Mouse (Mus musculus): ENCODE results near the gene Med18. TPM values are rescaled to one million over a fixed set of nuclear protein-coding genes. Genes with fewer than 3 reads are reported as not detected.

The Med18 gene
- polyA plus RNA-seq, 1 experiment = 19.3 TPM

- H3K27ac ChIP-seq (ENCODE audit: control insufficient read depth, insufficient read depth, low read depth, low read length, poor library complexity) = no peak overlapping the region
- 87% methylated on average over 3 of the region's 3 CpGs for WGBS
- TF ChIP-seq POLR2A (IDR thresholded peaks at IDR 0.05; ENCODE audit: borderline replicate concordance, control insufficient read depth, low read depth, low read length) = no peak
- no peak for TF ChIP-seq CTCF (IDR thresholded peaks at IDR 0.05; ENCODE audit: control insufficient read depth, insufficient read depth, low read length)
- H3K4me3 ChIP-seq (replicated peaks; ENCODE audit: control insufficient read depth, low read depth, low read length) = no peak overlapping the region
- no peaks in the 10 kb centered on the region for H3K4me1 ChIP-seq (ENCODE audit: control insufficient read depth, insufficient read depth, low read length)
These were observed 8.6 kb downstream of the Med18 start for GRCm38 (mm10) chr4:132455146-132455545.

- Histone ChIP-seq H3K27ac (ENCODE audit: control insufficient read depth, insufficient read depth, low read depth, low read length, poor library complexity) (no peak overlapping the region), H3K4me1 (ENCODE audit: control insufficient read depth, insufficient read depth, low read length) (no peaks in the 10 kb centered on the region), H3K4me3 (replicated peaks; ENCODE audit: control insufficient read depth, low read depth, low read length) (no peak overlapping the region)
- WGBS = 82% methylated on average over 6 of the region's 6 CpGs
- TF ChIP-seq CTCF (IDR thresholded peaks at IDR 0.05; ENCODE audit: control insufficient read depth, insufficient read depth, low read length) = no peak
- TF ChIP-seq POLR2A (IDR thresholded peaks at IDR 0.05; ENCODE audit: borderline replicate concordance, control insufficient read depth, low read depth, low read length) = no peak
These were observed 9.5 kb downstream of the Med18 start for GRCm38 (mm10) chr4:132454216-132454615.

GRCm38 (mm10) chr4:132449778-132450177 lies 13.9 kb downstream of the Med18 start:
- no peaks in the 10 kb centered on the region for H3K4me1 ChIP-seq (ENCODE audit: control insufficient read depth, insufficient read depth, low read length)
- 58% methylated on average over 3 of the region's 3 CpGs for WGBS
- no peak overlapping the region for H3K4me3 ChIP-seq (replicated peaks; ENCODE audit: control insufficient read depth, low read depth, low read length)
- no peak overlapping the region for H3K27ac ChIP-seq (ENCODE audit: control insufficient read depth, insufficient read depth, low read depth, low read length, poor library complexity)
- TF ChIP-seq POLR2A (IDR thresholded peaks at IDR 0.05; ENCODE audit: borderline replicate concordance, control insufficient read depth, low read depth, low read length) = no peak
- TF ChIP-seq CTCF (IDR thresholded peaks at IDR 0.05; ENCODE audit: control insufficient read depth, insufficient read depth, low read length) = no peak

GRCm38 (mm10) chr4:132446105-132446504 lies 17.6 kb downstream of the Med18 start:
- Histone ChIP-seq H3K27ac (ENCODE audit: control insufficient read depth, insufficient read depth, low read depth, low read length, poor library complexity) (no peak overlapping the region), H3K4me3 (replicated peaks; ENCODE audit: control insufficient read depth, low read depth, low read length) (no peak overlapping the region), H3K4me1 (ENCODE audit: control insufficient read depth, insufficient read depth, low read length) (no peaks in the 10 kb centered on the region)
- TF ChIP-seq CTCF (IDR thresholded peaks at IDR 0.05; ENCODE audit: control insufficient read depth, insufficient read depth, low read length) (no peak), POLR2A (IDR thresholded peaks at IDR 0.05; ENCODE audit: borderline replicate concordance, control insufficient read depth, low read depth, low read length) (no peak)
- 68% methylated on average over 12 of the region's 12 CpGs for WGBS

GRCm38 (mm10) chr4:132444516-132444915 lies 19.2 kb downstream of the Med18 start:
- Histone ChIP-seq H3K4me3 (replicated peaks; ENCODE audit: control insufficient read depth, low read depth, low read length) (no peak overlapping the region), H3K4me1 (ENCODE audit: control insufficient read depth, insufficient read depth, low read length) (no peaks in the 10 kb centered on the region), H3K27ac (ENCODE audit: control insufficient read depth, insufficient read depth, low read depth, low read length, poor library complexity) (no peak overlapping the region)
- no peak for TF ChIP-seq CTCF (IDR thresholded peaks at IDR 0.05; ENCODE audit: control insufficient read depth, insufficient read depth, low read length)
- no peak for TF ChIP-seq POLR2A (IDR thresholded peaks at IDR 0.05; ENCODE audit: borderline replicate concordance, control insufficient read depth, low read depth, low read length)
- 85% methylated on average over 8 of the region's 8 CpGs for WGBS

GRCm38 (mm10) chr4:132437857-132438256 lies 25.9 kb downstream of the Med18 start:
- no peak overlapping the region for H3K27ac ChIP-seq (ENCODE audit: control insufficient read depth, insufficient read depth, low read depth, low read length, poor library complexity)
- TF ChIP-seq CTCF (IDR thresholded peaks at IDR 0.05; ENCODE audit: control insufficient read depth, insufficient read depth, low read length) (no peak), POLR2A (IDR thresholded peaks at IDR 0.05; ENCODE audit: borderline replicate concordance, control insufficient read depth, low read depth, low read length) (no peak)
- 68% methylated on average over 11 of the region's 11 CpGs for WGBS
- no peak overlapping the region for H3K4me3 ChIP-seq (replicated peaks; ENCODE audit: control insufficient read depth, low read depth, low read length)
- H3K4me1 ChIP-seq (ENCODE audit: control insufficient read depth, insufficient read depth, low read length) = no peaks in the 10 kb centered on the region; the same call in 1 of the 2 replicates

- no peak for TF ChIP-seq POLR2A (IDR thresholded peaks at IDR 0.05; ENCODE audit: borderline replicate concordance, control insufficient read depth, low read depth, low read length)
- TF ChIP-seq CTCF (IDR thresholded peaks at IDR 0.05; ENCODE audit: control insufficient read depth, insufficient read depth, low read length) = no peak
- peaks cover 1% of the 10 kb centered on the region; the same call in 1 of the 2 replicates for H3K4me1 ChIP-seq (ENCODE audit: control insufficient read depth, insufficient read depth, low read length)
- no peak overlapping the region for H3K27ac ChIP-seq (ENCODE audit: control insufficient read depth, insufficient read depth, low read depth, low read length, poor library complexity)
- H3K4me3 ChIP-seq (replicated peaks; ENCODE audit: control insufficient read depth, low read depth, low read length) = no peak overlapping the region
- WGBS = 25% methylated on average over 14 of the region's 14 CpGs
These were observed 30.9 kb downstream of the Med18 start for GRCm38 (mm10) chr4:132432717-132433372.

GRCm38 (mm10) chr4:132428022-132428542 lies 35.6 kb downstream of the Med18 start:
- WGBS = 47% methylated on average over 9 of the region's 9 CpGs
- Histone ChIP-seq H3K4me3 (replicated peaks; ENCODE audit: control insufficient read depth, low read depth, low read length) (no peak overlapping the region), H3K4me1 (ENCODE audit: control insufficient read depth, insufficient read depth, low read length) (peaks cover 1% of the 10 kb centered on the region; the same call in 1 of the 2 replicates), H3K27ac (ENCODE audit: control insufficient read depth, insufficient read depth, low read depth, low read length, poor library complexity) (peak overlapping the region; percentile 70)
- TF ChIP-seq CTCF (IDR thresholded peaks at IDR 0.05; ENCODE audit: control insufficient read depth, insufficient read depth, low read length) (no peak), POLR2A (IDR thresholded peaks at IDR 0.05; ENCODE audit: borderline replicate concordance, control insufficient read depth, low read depth, low read length) (no peak)

Data from bone marrow, adult 2 months (tissue).